Mouse (Mus musculus): ENCODE data around the gene Atp8b5.

The Atp8b5 gene

DNA sequence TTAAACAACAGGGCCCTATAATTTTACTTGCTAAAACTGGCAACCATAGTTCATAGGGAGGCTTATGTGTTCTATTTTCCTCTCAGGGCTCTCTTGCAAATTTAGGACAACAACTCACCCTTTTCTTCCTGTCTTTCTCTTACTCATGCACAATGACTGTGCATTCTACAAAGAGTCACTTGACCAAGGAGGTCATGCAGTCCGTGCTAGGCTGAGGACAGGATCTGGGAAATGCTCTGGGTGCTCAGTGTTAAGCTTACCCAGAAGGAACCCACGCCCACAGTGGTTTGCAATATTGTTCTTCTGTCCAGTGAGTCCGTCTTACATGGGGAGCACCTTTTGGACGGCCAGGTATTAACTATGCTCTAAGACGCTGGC, 117.1 kb downstream of the Atp8b5 start:
- DNase-seq, result peak; percentile 94

DNA sequence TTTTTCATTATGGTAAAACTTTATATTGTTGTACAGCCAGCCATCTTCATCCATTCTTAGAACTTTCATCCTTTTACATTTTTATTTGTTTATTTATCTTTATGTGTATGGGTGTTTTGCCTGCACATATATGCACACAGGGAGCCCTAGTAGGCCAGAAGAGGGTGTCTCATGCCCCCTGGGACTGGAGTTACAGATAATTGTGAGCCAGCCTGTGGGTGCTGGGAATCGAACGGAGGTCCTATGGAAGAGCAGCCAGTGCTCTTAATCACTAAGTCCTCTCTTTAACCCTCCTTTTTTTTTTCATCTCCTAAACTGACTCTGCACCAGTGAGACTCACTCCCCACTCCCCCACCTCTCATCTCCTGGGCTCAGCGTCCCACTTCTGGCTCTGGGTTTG, 117.6 kb downstream of the Atp8b5 start:
- peak; percentile 91 for DNase-seq

DNA sequence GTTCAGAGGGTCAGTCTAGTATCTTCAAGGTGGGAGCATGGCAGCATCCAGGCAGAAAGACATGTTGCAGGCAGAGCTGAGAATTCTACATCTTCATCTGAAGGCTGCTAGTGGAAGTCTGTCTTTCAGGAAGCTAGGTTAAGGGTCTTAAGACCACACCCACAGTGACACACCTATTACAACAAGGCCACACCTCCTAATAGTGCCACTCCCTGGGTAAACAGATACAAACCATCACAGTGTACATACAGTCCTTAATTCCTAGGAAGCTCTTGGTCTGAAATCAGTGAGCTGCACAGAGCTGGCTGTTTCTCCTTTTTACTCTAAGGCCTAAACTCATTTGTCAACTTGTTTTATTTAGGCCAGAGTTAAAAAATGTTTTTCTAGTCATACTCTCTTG, 120.0 kb downstream of the Atp8b5 start:
- no peak for DNase-seq

DNA sequence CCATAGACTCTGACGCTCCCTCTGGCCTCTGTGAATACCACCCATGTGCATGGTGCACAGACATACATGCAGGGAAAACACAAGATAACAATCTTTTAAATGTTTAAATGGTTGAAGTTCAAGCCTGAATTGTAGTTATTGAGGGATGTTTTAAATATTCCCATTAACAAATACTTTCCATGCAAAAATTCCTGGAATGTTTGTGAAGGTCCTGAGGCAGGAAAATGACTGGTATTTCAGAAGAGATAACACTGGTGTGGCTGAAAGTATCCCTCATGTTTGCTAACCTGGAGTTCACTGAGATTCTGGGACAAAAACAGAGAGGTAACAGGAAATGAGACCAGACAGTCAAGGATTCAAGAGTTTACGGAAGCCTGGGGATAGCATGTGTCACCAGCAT, 122.4 kb downstream of the Atp8b5 start:
- DNase-seq, result no peak

DNA sequence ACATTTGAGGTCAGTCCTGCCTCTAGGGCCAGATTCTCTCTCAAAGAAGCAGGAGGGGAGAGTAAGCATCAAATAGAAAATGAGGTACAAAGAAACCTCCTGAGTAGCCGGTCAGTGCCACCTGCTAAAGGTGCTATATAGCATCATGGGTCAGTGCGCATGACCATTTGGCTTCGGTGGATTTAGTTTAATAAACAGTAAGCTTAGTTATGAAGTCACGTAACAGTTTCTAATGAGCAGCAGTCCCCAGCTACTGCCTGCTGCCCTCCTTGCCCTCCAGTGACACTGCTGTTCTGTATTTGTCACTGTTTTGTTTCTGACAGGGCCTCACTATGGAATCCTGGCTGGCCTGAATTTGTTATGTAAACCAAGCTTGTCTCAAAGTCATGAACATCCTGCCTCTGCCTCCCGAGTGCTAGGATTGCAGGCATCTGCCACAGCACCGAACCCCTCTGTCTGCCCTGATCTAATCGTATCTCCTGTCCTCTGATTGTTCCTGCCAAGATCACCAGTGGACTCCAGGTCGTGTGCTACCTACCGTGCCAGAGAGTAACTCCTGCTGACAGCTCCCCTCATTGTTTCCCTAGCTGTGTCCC, 123.0 kb downstream of the Atp8b5 start:
- peak; percentile 97 for DNase-seq

DNA sequence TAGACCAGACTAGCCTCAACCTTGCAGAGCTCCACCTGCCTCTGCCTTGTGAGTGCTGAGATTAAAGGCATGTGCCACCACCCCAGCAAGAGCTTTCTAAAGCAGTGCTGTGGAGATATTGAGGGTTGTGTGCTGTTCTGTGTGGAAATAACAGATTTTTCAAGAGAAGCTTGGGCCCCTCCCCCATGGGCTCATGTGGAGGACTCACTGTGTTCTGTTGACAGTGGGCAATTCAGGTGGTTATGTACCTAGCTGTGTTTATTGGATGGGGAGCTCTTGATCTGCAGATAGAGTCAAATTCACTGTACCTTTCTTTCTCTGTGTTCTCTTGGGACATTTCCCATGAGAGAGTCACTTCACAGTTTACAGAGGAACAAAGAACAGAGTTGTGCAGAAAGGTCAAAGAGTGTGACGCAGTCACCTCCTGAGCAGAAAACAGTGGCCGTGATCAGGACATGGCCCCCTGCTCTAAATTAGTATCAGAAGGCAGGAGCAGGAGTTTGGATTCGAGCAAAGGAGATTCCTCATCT, 124.6 kb downstream of the Atp8b5 start:
- DNase-seq, result no peak

DNA sequence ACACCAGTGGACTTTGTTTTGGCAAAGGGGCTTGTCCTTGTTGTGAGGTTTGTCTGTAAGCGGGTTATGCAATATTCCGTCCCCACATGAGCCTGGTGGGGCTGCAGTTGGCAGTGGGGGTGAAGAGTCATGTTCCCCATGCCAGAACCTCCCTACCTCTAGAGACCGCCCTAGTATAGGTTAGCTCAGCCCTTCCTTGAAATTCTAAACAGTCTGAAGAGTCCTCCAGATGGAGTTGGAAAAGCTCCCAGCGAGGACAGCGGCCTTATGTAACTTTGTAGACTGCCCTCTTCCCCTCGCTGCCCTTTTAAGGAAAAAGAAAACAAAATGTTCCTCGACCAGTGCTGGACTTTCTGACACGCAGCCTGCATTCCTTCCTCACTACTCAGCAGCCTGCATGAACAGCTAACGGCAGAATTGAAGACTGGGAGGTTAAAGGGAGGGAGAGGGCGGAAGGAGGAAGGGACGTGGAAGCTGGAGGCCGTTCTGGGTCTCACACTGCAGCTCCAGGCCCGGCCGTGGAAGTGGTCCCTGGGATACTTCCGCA, 127.5 kb downstream of the Atp8b5 start:
- DNase-seq, result peak; percentile 99

DNA sequence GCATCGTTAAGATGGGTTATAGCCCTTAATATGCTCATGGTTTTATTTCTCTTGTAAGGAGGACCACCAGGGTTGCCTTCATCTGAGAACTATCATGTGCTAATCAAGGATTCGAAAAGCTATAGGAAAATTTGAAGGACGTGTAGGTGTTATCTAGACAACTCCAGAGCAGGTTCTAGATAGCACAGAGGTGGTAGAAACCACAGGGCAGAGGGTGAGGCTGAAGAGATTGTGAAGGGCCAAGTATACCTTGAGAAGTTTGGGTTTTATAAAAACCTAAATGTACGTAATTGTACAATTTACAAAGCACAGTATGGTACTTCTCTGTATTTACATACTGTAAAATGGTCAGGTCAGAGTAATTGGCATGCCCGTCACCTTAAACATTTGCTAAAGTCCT, 128.2 kb downstream of the Atp8b5 start:
- DNase-seq, result no peak

DNA sequence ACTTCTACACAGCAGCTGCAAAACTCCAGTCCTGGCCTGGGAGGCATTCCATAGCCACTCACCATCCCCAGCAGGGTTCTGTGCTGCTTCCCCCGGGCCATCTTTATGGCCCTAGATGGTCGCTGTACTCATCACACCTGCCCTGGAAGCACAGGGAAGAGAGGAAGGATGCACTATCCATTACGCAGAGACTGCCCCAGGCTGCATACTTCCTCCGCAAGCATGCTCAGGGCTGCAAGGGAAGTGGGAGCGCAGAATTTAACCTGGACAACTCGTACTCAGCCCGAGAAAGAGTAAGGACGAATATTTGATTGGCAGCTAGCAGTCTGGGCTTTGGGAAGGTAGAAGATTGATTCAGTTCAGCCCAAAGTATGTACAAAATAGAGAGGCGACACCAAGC, 128.9 kb downstream of the Atp8b5 start:
- DNase-seq, result peak; percentile 92

DNA sequence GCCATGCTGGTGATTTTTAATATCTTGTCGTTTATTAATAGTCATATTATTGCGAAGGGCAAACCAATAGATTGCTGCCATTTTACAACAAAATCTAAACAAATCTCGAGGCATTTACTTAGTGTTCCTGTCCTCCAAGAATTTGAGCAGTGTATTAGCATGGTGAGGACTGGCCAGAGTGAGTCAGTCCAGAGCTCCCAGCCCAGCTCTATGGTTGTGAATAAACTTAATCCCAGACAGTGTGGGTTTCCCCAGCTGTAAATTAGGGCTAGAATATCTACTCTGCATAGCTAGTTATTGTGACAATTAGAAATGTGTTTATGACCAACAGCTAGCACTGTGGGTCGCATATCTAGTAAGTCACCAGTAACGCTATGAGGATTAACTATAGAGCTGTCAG, 129.4 kb downstream of the Atp8b5 start:
- DNase-seq, result no peak

DNA sequence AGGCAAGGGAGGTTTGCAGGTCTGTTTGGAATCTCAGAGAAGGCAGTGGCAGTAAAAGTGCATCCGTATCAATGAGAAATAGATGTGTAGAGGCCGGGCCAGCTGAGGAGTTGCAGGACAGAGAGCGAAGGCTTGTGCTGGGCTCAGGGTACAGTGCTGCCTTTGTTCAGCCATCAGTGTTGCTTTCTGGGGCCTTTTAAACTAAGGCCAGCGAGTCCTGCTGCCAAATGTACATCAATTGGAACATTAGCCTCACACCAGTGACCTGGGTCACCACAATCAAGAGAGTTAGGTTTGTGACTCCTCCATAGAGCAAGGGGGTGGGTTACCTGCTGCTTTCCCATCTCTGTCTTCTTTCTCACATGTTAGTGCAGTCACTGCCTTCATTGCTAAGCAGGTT, 131.1 kb downstream of the Atp8b5 start:
- DNase-seq, result peak; percentile 85

DNA sequence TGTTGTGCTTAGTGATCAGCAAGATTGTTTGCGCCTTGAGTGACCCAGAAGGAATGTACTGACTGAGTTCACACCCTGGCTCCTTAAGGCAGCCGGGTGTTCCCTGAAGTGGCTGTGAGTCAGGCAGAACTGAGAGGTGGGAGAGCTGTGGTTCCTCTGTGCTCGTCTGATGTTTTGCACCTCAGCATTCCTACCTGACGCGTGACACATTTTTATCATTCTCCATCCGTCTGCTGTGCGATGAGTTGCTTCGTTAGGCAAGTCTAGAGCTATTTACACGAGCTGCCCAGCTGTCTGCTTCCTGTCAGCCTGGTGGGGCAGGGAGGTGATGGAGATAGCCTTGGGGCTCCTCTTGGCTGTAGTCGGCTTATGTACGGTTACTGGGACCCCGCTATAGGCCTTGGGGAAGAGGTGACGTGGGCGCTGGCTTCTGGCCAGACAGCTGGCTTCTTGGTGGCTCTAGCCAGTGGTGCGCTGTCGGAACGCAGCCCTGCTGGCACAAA, 131.9 kb downstream of the Atp8b5 start:
- DNase-seq, result peak; percentile 98

DNA sequence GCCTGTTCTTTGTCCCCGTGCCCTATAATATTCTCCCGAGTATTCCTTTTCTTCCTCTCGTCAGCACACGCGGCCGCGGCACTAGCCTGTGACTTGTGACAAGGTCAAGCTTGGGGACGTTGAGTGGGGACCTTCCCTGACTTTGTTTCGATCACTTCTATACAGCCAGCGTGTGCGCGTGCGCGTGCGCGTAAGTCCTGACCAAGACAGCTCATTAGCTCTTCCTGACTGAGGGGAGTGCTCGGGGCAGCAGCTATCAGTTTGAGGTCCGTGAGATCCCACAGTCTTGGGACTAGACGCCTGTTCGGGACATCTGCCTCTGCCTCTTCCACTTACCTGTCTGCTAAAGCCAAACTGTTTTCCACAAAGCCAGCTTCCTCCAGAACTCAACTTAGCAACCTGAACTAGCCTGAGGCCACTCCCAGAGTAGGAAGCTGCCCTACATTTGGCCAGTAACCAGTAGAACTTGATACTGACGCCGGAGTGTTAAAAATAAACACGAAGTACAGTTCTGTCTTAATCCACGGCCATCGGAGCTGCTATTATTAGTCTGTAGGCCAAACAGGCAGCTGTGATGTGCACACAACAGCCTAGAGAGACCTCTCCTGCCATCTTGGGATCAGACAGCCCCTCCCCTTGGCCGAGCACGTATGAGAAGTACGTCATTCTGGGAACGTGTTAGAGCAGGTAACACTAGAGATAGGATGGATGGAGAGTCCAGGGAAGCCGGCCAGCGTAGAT, 132.6 kb downstream of the Atp8b5 start:
- DNase-seq, result peak; percentile 98

DNA sequence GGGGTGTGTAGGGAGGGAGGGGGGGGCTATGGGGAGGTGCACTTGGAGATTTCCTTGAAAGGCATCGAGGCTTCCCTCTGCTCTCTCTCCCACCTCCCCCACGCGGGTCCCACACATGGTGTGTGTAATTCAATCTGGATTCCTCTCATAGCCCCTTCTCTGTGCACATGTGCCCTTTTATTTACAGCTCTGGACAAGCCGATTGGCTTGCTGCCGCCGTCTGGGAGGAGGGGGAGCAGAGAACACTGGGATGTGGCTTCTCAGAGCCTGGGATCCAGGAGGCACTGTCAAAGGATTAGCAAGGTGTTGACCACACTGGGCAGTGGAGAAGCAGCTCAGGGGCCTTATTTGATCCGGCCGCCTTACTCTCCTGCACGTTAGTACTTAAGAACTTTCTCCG, 134.0 kb downstream of the Atp8b5 start:
- DNase-seq, result peak; percentile 93

DNA sequence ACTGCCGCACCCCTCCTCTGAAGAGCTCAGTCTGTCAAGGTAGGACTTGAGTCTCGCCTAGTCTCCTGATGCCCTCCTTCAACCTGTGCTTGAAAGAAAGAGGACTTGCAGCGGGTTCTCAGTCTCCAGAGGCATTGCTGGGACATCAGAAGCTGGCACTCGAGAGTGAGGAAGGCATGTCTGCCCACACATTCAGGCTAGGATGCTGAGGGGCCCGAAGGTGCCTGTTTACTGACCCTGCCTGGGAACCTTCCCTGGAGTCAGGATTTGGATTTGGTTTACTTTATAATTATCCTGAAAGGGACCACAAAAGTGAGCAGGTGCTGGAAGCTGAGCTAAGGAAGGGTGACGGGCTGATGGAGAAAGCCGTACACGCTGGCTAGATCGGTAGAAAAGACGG, 134.5 kb downstream of the Atp8b5 start:
- DNase-seq, result no peak

DNA sequence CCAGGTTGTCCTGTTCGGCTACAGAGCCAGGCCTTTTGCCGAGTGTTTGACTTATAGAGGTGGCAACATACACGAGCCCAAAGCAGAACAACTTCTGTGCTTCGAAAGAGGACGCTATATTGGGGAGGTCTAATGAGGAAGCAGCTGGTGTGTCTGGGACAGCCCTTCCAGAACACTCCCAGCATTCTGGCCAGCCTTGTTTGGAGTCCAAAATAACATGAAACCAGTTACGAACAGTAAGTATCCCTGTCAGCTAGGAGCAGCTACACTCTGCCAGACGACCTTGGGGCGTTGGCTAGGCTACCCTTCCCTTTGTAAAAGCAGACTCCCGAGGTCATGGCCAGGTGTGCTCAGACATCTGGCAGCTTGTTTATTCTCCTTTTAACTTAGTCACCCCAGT, 135.3 kb downstream of the Atp8b5 start:
- peak; percentile 98 for DNase-seq

DNA sequence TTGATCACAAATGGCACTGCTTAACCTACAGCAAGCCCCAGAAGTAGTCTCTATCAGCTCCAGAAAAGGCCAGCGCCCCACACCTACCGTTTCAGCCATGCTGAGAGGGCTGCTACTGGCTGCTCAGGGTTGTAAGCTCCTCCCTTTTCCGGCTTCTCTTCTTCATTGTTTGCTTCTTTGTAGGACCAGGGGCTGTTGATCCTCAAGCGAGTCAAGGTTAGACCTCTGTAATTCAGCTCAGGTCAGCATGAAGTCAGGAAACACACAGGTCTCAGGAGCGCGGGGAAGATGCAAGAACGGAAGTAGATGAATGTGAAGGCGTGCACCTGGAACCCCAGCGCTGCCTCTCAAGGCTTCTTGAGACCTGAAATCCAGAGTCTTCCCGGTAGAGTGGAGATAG, 137.7 kb downstream of the Atp8b5 start:
- no peak for DNase-seq

DNA sequence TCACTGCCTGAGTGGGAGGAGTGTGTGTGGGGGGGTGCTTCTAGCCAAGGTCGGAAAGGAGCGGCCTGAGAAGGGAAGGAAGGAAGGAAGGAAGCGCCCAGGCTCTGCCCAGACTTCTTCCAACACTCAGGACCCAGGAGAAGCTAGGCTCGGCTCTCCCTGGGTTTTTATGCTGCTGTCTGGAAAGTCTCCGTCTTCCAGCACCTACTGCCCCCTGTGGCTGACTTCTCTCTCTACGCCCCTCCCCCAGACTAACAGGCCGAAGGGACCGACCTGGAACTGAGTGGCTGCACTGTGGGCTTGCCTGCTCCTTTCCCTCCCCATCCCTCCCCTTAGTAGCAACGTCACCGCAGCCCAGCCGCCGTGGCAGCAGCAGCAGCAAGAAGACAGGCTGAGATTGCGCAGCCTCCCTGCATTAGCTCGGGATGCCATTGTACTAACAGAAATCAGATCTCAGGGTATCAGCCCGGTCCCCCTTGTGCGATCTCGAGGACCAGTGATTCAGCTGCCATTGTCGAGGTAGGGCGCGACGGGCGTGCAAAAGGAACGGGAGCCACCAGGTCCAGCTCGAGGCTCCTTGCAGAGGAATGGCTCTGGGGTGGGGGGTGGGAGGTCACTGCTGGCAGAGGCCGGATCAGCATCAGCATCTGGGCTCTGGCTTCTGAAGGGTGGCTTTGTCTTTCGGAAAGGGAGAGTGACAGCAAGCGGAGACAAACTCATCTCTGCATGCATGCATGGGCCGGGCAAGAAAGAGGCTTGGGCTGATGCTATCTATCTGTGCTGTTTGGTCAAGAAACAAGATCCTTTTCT, 139.4 kb downstream of the Atp8b5 start:
- peak; percentile 99 for DNase-seq

DNA sequence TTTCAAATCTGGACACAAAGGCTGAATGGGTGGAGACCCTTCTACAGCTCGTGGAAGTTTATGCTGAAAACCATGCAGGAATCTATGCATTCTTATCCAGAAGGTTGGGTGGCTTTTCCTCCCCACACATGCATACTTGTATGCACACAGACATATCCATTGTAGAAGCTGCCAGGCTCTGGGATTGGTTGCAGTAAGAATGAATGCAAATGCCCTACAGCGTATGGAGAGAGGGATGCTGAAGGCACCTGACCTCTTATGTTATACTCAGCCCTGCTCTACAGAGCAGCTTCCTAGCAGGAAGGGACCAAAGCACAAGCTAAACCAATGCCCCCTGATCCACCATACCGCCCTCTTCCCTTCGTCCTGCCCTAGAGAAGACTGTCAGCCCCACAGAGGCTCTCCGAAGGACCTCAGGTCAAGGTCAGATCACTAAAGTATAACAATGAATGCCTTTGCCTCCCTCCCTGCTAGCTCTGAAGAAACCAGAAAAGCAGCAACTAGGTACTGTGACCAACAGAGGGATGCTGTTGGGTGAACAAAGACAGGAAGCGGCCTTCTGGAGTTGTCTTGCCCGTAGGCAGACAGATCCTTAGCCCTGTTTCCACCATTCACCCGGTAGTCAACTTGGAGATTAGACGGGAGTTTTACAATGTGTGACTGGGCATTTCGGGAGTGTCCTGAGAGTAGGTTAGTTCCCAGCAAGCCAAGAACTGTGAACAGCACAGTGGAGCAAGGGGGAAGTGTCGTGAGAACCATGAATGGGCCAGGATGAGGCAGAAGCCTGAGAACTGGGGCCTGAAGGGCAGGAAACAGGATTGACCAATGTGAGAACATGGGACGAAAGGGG, 140.3 kb downstream of the Atp8b5 start:
- peak; percentile 92 for DNase-seq

DNA sequence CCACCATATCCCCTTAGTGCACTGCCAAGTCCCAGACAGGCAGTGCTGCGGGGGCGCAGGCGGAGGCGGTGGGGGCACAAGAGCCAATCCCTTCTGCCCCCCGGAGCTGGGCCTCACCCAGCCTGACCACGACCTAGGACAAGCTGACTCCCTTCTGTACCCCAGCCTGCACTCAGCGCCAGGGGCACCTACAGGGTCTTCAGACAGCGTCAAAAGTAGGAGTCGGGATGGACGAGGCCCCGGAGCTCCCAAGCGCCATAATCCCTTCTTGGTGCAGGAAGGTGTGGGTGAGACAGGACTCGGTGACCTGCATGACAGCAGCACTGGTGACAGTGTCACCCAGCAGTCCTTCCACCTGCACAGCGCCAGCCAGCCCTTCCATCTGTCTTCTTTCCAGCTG, 147.8 kb downstream of the Atp8b5 start:
- peak; percentile 91 for DNase-seq

DNA sequence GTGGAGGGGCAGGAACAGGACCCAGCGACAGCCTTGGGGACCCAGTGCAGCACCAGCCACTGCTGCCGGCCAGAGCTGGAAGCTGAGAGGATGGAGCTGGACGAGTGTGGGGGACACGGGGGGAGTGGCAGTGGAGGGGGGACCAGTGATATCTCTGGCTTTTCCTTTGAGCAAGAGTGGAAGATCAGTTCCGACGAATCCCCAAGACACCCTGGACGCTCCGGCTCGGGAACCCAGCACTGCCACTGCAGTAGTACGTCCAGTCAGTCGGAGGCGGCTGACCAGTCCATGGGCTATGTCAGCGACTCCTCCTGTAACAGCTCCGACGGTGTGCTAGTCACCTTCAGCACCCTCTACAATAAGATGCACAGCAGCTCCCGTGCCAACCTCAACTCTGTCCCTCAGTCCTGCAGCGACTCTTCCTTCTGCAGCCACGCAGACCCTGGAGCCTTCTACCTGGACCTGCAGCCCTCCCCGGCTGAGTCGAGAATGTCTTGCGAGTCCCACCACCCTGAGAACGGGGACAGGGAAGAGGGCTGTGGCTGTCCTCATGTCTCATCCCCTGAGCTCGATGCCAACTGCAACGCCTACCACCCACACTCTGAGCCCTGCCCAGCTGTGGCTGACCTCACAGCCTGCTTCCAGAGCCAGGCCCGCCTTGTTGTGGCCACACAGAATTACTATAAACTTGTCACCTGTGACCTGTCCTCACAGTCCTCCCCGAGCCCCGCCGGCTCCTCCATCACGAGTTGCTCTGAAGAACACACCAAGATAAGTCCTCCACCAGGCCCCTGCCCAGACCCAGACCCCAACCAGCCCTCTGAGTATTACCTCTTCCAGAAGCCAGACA, 148.5 kb downstream of the Atp8b5 start:
- DNase-seq, result peak; percentile 93

All from heart, adult 11 months (tissue).